Mouse (Mus musculus): ENCODE data around the gene Gabbr2. TPM values are rescaled to one million over a fixed set of nuclear protein-coding genes. Genes with fewer than 3 reads are reported as not detected.

Gene Gabbr2
- polyA plus RNA-seq, 1 experiment: 25.0 TPM

GRCm38 (mm10) chr4:46836065-46836464 is 155.6 kb downstream of the Gabbr2 start:
- peak; percentile 59 for DNase-seq (ENCODE audit: low read depth)
- TF ChIP-seq CTCF (IDR thresholded peaks at IDR 0.05; ENCODE audit: borderline replicate concordance, extremely low read depth, insufficient read depth, insufficient read length): no peak
- TF ChIP-seq POLR2A (IDR thresholded peaks at IDR 0.05; ENCODE audit: borderline replicate concordance, extremely low read depth, insufficient read depth, insufficient read length, poor library complexity, severe bottlenecking): no peak

- DNase-seq (ENCODE audit: low read depth): no peak
- TF ChIP-seq POLR2A (IDR thresholded peaks at IDR 0.05; ENCODE audit: borderline replicate concordance, extremely low read depth, insufficient read depth, insufficient read length, poor library complexity, severe bottlenecking): no peak
- no peak for TF ChIP-seq CTCF (IDR thresholded peaks at IDR 0.05; ENCODE audit: borderline replicate concordance, extremely low read depth, insufficient read depth, insufficient read length)
These were observed 156.6 kb downstream of the Gabbr2 start for GRCm38 (mm10) chr4:46835064-46835463.

GRCm38 (mm10) chr4:46832834-46833544 is 158.7 kb downstream of the Gabbr2 start:
- DNase-seq (ENCODE audit: low read depth): no peak
- TF ChIP-seq CTCF (IDR thresholded peaks at IDR 0.05; ENCODE audit: borderline replicate concordance, extremely low read depth, insufficient read depth, insufficient read length): peak; percentile 51
- no peak for TF ChIP-seq POLR2A (IDR thresholded peaks at IDR 0.05; ENCODE audit: borderline replicate concordance, extremely low read depth, insufficient read depth, insufficient read length, poor library complexity, severe bottlenecking)

GRCm38 (mm10) chr4:46829656-46830055 is 162.0 kb downstream of the Gabbr2 start:
- no peak for DNase-seq (ENCODE audit: low read depth)
- TF ChIP-seq POLR2A (IDR thresholded peaks at IDR 0.05; ENCODE audit: borderline replicate concordance, extremely low read depth, insufficient read depth, insufficient read length, poor library complexity, severe bottlenecking) (no peak), CTCF (IDR thresholded peaks at IDR 0.05; ENCODE audit: borderline replicate concordance, extremely low read depth, insufficient read depth, insufficient read length) (no peak)

GRCm38 (mm10) chr4:46828141-46828571 is 163.5 kb downstream of the Gabbr2 start:
- TF ChIP-seq CTCF (IDR thresholded peaks at IDR 0.05; ENCODE audit: borderline replicate concordance, extremely low read depth, insufficient read depth, insufficient read length) (no peak), POLR2A (IDR thresholded peaks at IDR 0.05; ENCODE audit: borderline replicate concordance, extremely low read depth, insufficient read depth, insufficient read length, poor library complexity, severe bottlenecking) (no peak)
- DNase-seq (ENCODE audit: low read depth): no peak

- peak; percentile 57 for DNase-seq (ENCODE audit: low read depth)
- TF ChIP-seq POLR2A (IDR thresholded peaks at IDR 0.05; ENCODE audit: borderline replicate concordance, extremely low read depth, insufficient read depth, insufficient read length, poor library complexity, severe bottlenecking): no peak
- TF ChIP-seq CTCF (IDR thresholded peaks at IDR 0.05; ENCODE audit: borderline replicate concordance, extremely low read depth, insufficient read depth, insufficient read length): no peak
These were observed 164.2 kb downstream of the Gabbr2 start for GRCm38 (mm10) chr4:46827471-46827870.

GRCm38 (mm10) chr4:46825846-46826529 is 165.7 kb downstream of the Gabbr2 start:
- DNase-seq (ENCODE audit: low read depth): no peak
- TF ChIP-seq POLR2A (IDR thresholded peaks at IDR 0.05; ENCODE audit: borderline replicate concordance, extremely low read depth, insufficient read depth, insufficient read length, poor library complexity, severe bottlenecking): no peak
- no peak for TF ChIP-seq CTCF (IDR thresholded peaks at IDR 0.05; ENCODE audit: borderline replicate concordance, extremely low read depth, insufficient read depth, insufficient read length)

GRCm38 (mm10) chr4:46823738-46824137 is 167.9 kb downstream of the Gabbr2 start:
- no peak for DNase-seq (ENCODE audit: low read depth)
- TF ChIP-seq POLR2A (IDR thresholded peaks at IDR 0.05; ENCODE audit: borderline replicate concordance, extremely low read depth, insufficient read depth, insufficient read length, poor library complexity, severe bottlenecking): no peak
- no peak for TF ChIP-seq CTCF (IDR thresholded peaks at IDR 0.05; ENCODE audit: borderline replicate concordance, extremely low read depth, insufficient read depth, insufficient read length)

GRCm38 (mm10) chr4:46821709-46822108 is 170.0 kb downstream of the Gabbr2 start:
- TF ChIP-seq POLR2A (IDR thresholded peaks at IDR 0.05; ENCODE audit: borderline replicate concordance, extremely low read depth, insufficient read depth, insufficient read length, poor library complexity, severe bottlenecking): no peak
- no peak for TF ChIP-seq CTCF (IDR thresholded peaks at IDR 0.05; ENCODE audit: borderline replicate concordance, extremely low read depth, insufficient read depth, insufficient read length)
- DNase-seq (ENCODE audit: low read depth): peak; percentile 49

GRCm38 (mm10) chr4:46814954-46815353 is 176.7 kb downstream of the Gabbr2 start:
- no peak for TF ChIP-seq POLR2A (IDR thresholded peaks at IDR 0.05; ENCODE audit: borderline replicate concordance, extremely low read depth, insufficient read depth, insufficient read length, poor library complexity, severe bottlenecking)
- TF ChIP-seq CTCF (IDR thresholded peaks at IDR 0.05; ENCODE audit: borderline replicate concordance, extremely low read depth, insufficient read depth, insufficient read length): peak; percentile 8; the same call in 1 of the 2 replicates
- no peak for DNase-seq (ENCODE audit: low read depth)

- TF ChIP-seq CTCF (IDR thresholded peaks at IDR 0.05; ENCODE audit: borderline replicate concordance, extremely low read depth, insufficient read depth, insufficient read length): no peak
- DNase-seq (ENCODE audit: low read depth): no peak
These were observed 177.4 kb downstream of the Gabbr2 start for GRCm38 (mm10) chr4:46814236-46814635.

GRCm38 (mm10) chr4:46811165-46811564 is 180.5 kb downstream of the Gabbr2 start:
- TF ChIP-seq CTCF (IDR thresholded peaks at IDR 0.05; ENCODE audit: borderline replicate concordance, extremely low read depth, insufficient read depth, insufficient read length) (no peak), POLR2A (IDR thresholded peaks at IDR 0.05; ENCODE audit: borderline replicate concordance, extremely low read depth, insufficient read depth, insufficient read length, poor library complexity, severe bottlenecking) (no peak)
- DNase-seq (ENCODE audit: low read depth): no peak
